Mouse (Mus musculus) stomach, postnatal 0 days (tissue): ENCODE measurements around the gene Gm49318.

ENCODE experiments used
- CTCF ChIP-seq: IDR thresholded peaks from 2 replicates; pipeline ENCODE4 v1.5.1; 2016; ENCODE audit warnings: antibody characterized with exemption, low read depth, mild to moderate bottlenecking, moderate library complexity
- EP300 ChIP-seq: optimal IDR thresholded peaks from 2 replicates; pipeline ENCODE3; 2016; ENCODE audit warnings: antibody characterized with exemption

DNA sequence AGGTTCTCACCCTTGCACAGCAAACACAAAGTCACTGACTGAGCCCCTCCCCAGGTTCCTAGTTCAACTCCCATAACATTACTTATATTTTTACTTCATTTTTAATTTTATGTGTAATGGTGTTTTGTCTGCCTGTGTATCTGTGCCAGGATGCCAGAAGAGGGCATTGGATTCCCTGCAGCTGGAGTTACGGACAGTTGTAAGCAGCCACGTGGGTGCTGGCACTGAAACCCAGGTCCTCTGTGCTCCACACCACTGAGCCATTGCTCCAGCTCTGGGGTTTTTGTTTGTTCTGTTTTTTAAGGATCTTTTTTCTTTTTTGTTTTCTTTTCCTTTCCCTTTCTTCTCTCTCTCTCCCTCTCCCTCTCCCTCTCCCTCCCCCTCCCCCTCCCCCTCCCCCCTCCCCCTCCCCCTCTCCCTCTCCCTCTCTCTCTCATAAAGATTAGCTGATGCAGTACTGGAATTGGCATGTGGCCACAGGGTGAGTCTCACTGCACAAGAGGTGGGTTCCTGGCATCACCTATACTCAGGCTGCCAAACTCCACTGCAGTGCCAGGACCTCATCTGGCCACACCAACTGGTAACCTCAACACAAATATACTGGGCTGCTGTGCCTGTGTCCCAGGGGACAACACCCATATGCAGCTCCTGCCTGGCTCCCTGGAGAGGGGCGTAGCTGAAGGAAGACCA is 74.7 kb downstream of the Gm49318 start:
- TF ChIP-seq CTCF, result no peak
- no peak for TF ChIP-seq EP300
